Mouse (Mus musculus) heart, adult 2 months (tissue): ENCODE results near the gene Mms19. TPM values are rescaled to one million over a fixed set of nuclear protein-coding genes. Genes with fewer than 3 reads are reported as not detected.
A peak's percentile ranks its signal among the peaks of the same experiment; 100 is the strongest.

Source experiments
- DNase-seq, 2 experiments: peaks; one replicate each; pipeline ENCODE4 v3.0.0; 2021
- H3K27ac ChIP-seq: fragments of 200-600 bp; 2 replicates; pipeline ENCODE4 v1.8.1; 2022
- H3K27me3 ChIP-seq: fragments of 200-500 bp; 2 replicates; pipeline ENCODE4 v1.6.1; 2012; ENCODE audit warnings: mild to moderate bottlenecking, low read length, inconsistent platforms, mixed read lengths; ENCODE audit not compliant: control insufficient read depth, insufficient read depth
- H3K36me3 ChIP-seq: fragments of 200-500 bp; 2 replicates; pipeline ENCODE4 v1.6.1; 2012; ENCODE audit warnings: low read length, inconsistent platforms; ENCODE audit not compliant: control insufficient read depth, insufficient read depth
- H3K4me1 ChIP-seq: fragments of 200-500 bp; 2 replicates; pipeline ENCODE4 v1.6.1; 2011; ENCODE audit warnings: low read length; ENCODE audit not compliant: control insufficient read depth, insufficient read depth
- H3K4me3 ChIP-seq: fragments of 200-600 bp; 2 replicates; pipeline ENCODE4 v1.8.1; 2022
- H3K79me2 ChIP-seq: fragments of 200-500 bp; replicated peaks from 2 replicates; pipeline ENCODE4 v1.6.1; 2012; ENCODE audit warnings: mild to moderate bottlenecking, inconsistent platforms, low read length, moderate library complexity, mixed read lengths; ENCODE audit not compliant: control insufficient read depth, insufficient read depth
- H3K9ac ChIP-seq: fragments of 200-500 bp; 2 replicates; pipeline ENCODE4 v1.6.1; 2012; ENCODE audit warnings: low read depth, mild to moderate bottlenecking, control low read depth, inconsistent platforms, low read length, mixed read lengths
- CTCF ChIP-seq: fragments of 200-600 bp; IDR thresholded peaks from 2 replicates; pipeline ENCODE4 v1.8.1; 2022; ENCODE audit warnings: antibody characterized with exemption, mild to moderate bottlenecking, moderate library complexity
- EP300 ChIP-seq: fragments of 200-500 bp; IDR thresholded peaks from 2 replicates; pipeline ENCODE4 v1.6.1; 2011; ENCODE audit warnings: low read depth, low read length, control low read depth; ENCODE audit not compliant: insufficient read depth
- POLR2A ChIP-seq: fragments of 200-500 bp; IDR thresholded peaks from 2 replicates; pipeline ENCODE4 v1.6.1; 2011; ENCODE audit warnings: mild to moderate bottlenecking, low read depth, low read length, control low read depth; ENCODE audit not compliant: insufficient read depth
- WGBS: fragments of 180-500 bp; shearing (Covaris S2); methylation state at CpG from one replicate; pipeline ENCODE4 v1.1.7; 2018; 5-methylcytosine and 5-hydroxymethylcytosine counted together
- intact Hi-C: fragments of 180-260 bp; cut with DNase I; formaldehyde crosslinking; loops from one replicate; pipeline ENCODE4 v1.15.1; 2025
- polyA plus RNA-seq: library from polyadenylated mRNA; depleted of rRNA; stranded (reverse); fragments of >200 nt; gene quantifications from 2 replicates; pipeline ENCODE4 v1.2.3, GENCODE M21; 2012
- total RNA-seq, 2 experiments: library from RNA; stranded (reverse); gene quantifications; 2 replicates each; pipeline ENCODE4 v1.2.3; 2021

Gene Mms19
- total and polyA plus RNA-seq, 3 experiments, result 14.2 to 35.4 (median 17.9) TPM

GRCm38 (mm10) chr19:41935921-41936320 is 45.0 kb downstream of the Mms19 start:
- Histone ChIP-seq H3K27ac (no peak overlapping the region), H3K36me3 (no peaks in the 10 kb centered on the region), H3K27me3 (no peaks in the 10 kb centered on the region), H3K4me1 (peaks cover 3% of the 10 kb centered on the region), H3K4me3 (no peak overlapping the region), H3K9ac (no peak overlapping the region), H3K79me2 (no peaks in the 10 kb centered on the region)
- TF ChIP-seq EP300 (no peak), CTCF (no peak), POLR2A (no peak)
- intact Hi-C loops, result loop anchor here (10.0 kb wide), 1 partner anchor 209 kb away; the partner anchor contains the start of gene Marveld1
- 84% methylated on average over 1 of the region's 1 CpGs for WGBS
- no peak for DNase-seq

- peaks cover 2% of the 10 kb centered on the region; the same call in 1 of the 2 replicates for H3K79me2 ChIP-seq
- H3K27me3 ChIP-seq, result no peaks in the 10 kb centered on the region
- peak overlapping the region; percentile 73 for H3K4me3 ChIP-seq
- 30% methylated on average over 6 of the region's 6 CpGs for WGBS
- intact Hi-C loops, result loop anchor here (5.0 to 10.0 kb wide), 3 partner anchors 37 to 211 kb away; partner anchors contain the start of genes Marveld1, Morn4 and Rrp12
- H3K36me3 ChIP-seq, result no peaks in the 10 kb centered on the region
- no peak for TF ChIP-seq EP300
- TF ChIP-seq CTCF, result no peak
- TF ChIP-seq POLR2A, result no peak
- H3K4me1 ChIP-seq, result peaks cover 3% of the 10 kb centered on the region
- H3K9ac ChIP-seq, result peak overlapping the region; percentile 57; the same call in 1 of the 2 replicates
- no peak overlapping the region for H3K27ac ChIP-seq
- no peak for DNase-seq
These were observed 46.8 kb downstream of the Mms19 start for GRCm38 (mm10) chr19:41934124-41934523.

- intact Hi-C loops, result loop anchor here (1.0 to 10.0 kb wide), 5 partner anchors 21 to 211 kb away; partner anchors contain the start of genes Marveld1, Morn4 and Rrp12
- H3K36me3 ChIP-seq, result no peaks in the 10 kb centered on the region
- H3K27me3 ChIP-seq, result no peaks in the 10 kb centered on the region
- peak within 1 kb of the TSS; percentile 73 for H3K4me3 ChIP-seq
- peak within 1 kb of the TSS; percentile 86 for H3K27ac ChIP-seq
- peaks cover 2% of the 10 kb centered on the region; the same call in 1 of the 2 replicates for H3K79me2 ChIP-seq
- DNase-seq, result peak; percentile 99
- no peak for TF ChIP-seq EP300
- TF ChIP-seq POLR2A, result peak; percentile 81
- 0 out of 2 replicates have a peak, but pooled peaks have one; percentile 14 for TF ChIP-seq CTCF
- peak within 1 kb of the TSS; percentile 89 for H3K9ac ChIP-seq
- under 1% methylated on average over 47 of the region's 47 CpGs for WGBS
- H3K4me1 ChIP-seq, result peaks cover 3% of the 10 kb centered on the region
These were observed 47.5 kb downstream of the Mms19 start, which contains the start of the genes Exosc1 and Zdhhc16 for GRCm38 (mm10) chr19:41933179-41934086. Gene Exosc1, minus strand, starts transcription at chr19:41933423. Gene Zdhhc16, plus strand, starts transcription at chr19:41933480.

GRCm38 (mm10) chr19:41932686-41933085 is 48.3 kb downstream of the Mms19 start:
- TF ChIP-seq EP300 (no peak), CTCF (no peak), POLR2A (no peak)
- under 1% methylated on average over 28 of the region's 28 CpGs for WGBS
- intact Hi-C loops, result loop anchor here (1.0 to 10.0 kb wide), 5 partner anchors 20 to 212 kb away; partner anchors contain the start of genes Marveld1, Morn4 and Rrp12
- DNase-seq, result no peak
- Histone ChIP-seq H3K36me3 (no peaks in the 10 kb centered on the region), H3K79me2 (peaks cover 2% of the 10 kb centered on the region; the same call in 1 of the 2 replicates), H3K9ac (peak overlapping the region; percentile 37), H3K27ac (peak overlapping the region; percentile 49), H3K4me1 (peaks cover 3% of the 10 kb centered on the region), H3K27me3 (no peaks in the 10 kb centered on the region), H3K4me3 (peak overlapping the region; percentile 73)

GRCm38 (mm10) chr19:41920412-41921067 is 60.4 kb downstream of the Mms19 start:
- peaks cover 6% of the 10 kb centered on the region for H3K36me3 ChIP-seq
- H3K27ac ChIP-seq, result no peak overlapping the region
- no peak for DNase-seq
- intact Hi-C loops, result no loop called here
- H3K9ac ChIP-seq, result no peak overlapping the region
- WGBS, result 85% methylated on average over 5 of the region's 5 CpGs
- no peaks in the 10 kb centered on the region for H3K4me1 ChIP-seq
- no peaks in the 10 kb centered on the region for H3K27me3 ChIP-seq
- no peak for TF ChIP-seq CTCF
- TF ChIP-seq POLR2A, result no peak
- TF ChIP-seq EP300, result no peak
- H3K79me2 ChIP-seq, result no peaks in the 10 kb centered on the region
- no peak overlapping the region for H3K4me3 ChIP-seq
